Mouse (Mus musculus) intestine, embryonic 15.5 days (tissue): ENCODE data around the gene Unc13b. TPM values are rescaled to one million over a fixed set of nuclear protein-coding genes. Genes with fewer than 3 reads are reported as not detected.

ENCODE experiments used
- ATAC-seq: fragments of 200-750 bp; cut with Nextera tagmentation; 2 replicates; pipeline ENCODE4 v1.8.0; 2017; ENCODE audit warnings: moderate TSS enrichment, moderate library complexity
- H3K27ac ChIP-seq: fragments of 300-500 bp; sonication (generic); 2 replicates; pipeline ENCODE4 v1.5.1; 2015; ENCODE audit warnings: mild to moderate bottlenecking, inconsistent platforms
- H3K27me3 ChIP-seq: fragments of 300-500 bp; sonication (generic); replicated peaks from 2 replicates; pipeline ENCODE4 v1.6.1; 2015; ENCODE audit warnings: inconsistent platforms
- H3K36me3 ChIP-seq: fragments of 300-500 bp; sonication (generic); 2 replicates; pipeline ENCODE4 v1.6.1; 2015; ENCODE audit warnings: inconsistent platforms
- H3K4me1 ChIP-seq: fragments of 300-500 bp; sonication (generic); replicated peaks from 2 replicates; pipeline ENCODE4 v1.6.1; 2015; ENCODE audit warnings: inconsistent platforms
- H3K4me2 ChIP-seq: fragments of 300-500 bp; sonication (generic); replicated peaks from 2 replicates; pipeline ENCODE4 v1.6.1; 2015; ENCODE audit warnings: mild to moderate bottlenecking, inconsistent platforms
- H3K4me3 ChIP-seq: fragments of 300-500 bp; sonication (generic); replicated peaks from 2 replicates; pipeline ENCODE4 v1.5.1; 2015; ENCODE audit warnings: inconsistent platforms
- H3K9ac ChIP-seq: fragments of 300-500 bp; sonication (generic); 2 replicates; pipeline ENCODE4 v1.6.1; 2015; ENCODE audit warnings: inconsistent platforms
- H3K9me3 ChIP-seq: fragments of 300-500 bp; sonication (generic); 2 replicates; pipeline ENCODE4 v1.6.1; 2016; ENCODE audit warnings: inconsistent platforms
- WGBS: fragments of 180-500 bp; shearing (Covaris S2); methylation state at CpG from one replicate; pipeline ENCODE4 v1.1.7; 2015; 5-methylcytosine and 5-hydroxymethylcytosine counted together
- polyA plus RNA-seq: library from polyadenylated mRNA; unstranded; fragments of >200 nt; fragmentation: Nextera tagmentation; extraction: Ambion mirVana; gene quantifications from 2 replicates; pipeline ENCODE4 v1.2.1, GENCODE M21; 2015

Unc13b gene
- polyA plus RNA-seq, 1 experiment from 2014 or later = 6.0 TPM

DNA sequence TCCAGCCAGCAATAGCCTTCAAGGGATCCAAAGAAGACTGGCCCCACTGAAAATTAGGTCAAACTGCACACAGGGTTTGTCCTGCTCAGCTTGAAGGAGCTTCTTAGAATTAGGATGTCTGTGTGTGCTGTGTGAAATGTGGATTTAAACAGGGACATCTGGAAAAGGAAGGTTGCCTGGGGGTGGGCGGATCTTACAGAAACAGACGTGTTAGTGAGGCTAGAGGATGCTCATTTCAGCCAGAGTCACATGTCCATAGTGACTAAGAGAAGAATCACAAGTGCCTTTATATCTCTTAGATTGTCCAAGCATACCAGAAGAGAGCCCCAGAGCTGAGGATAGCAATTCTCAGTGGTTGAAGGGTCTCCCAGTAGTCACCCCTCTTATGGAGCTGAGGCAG, 190.2 kb downstream of the Unc13b start:
- Histone ChIP-seq H3K36me3 (no peaks in the 10 kb centered on the region; the same call in 1 of the 2 replicates), H3K4me2 (no peak overlapping the region), H3K4me1 (no peaks in the 10 kb centered on the region), H3K27me3 (no peaks in the 10 kb centered on the region), H3K27ac (no peak overlapping the region), H3K9ac (no peak overlapping the region), H3K9me3 (no peaks in the 10 kb centered on the region), H3K4me3 (no peak overlapping the region)
- 79% methylated on average over 2 of the region's 2 CpGs for WGBS
- no peak for ATAC-seq

DNA sequence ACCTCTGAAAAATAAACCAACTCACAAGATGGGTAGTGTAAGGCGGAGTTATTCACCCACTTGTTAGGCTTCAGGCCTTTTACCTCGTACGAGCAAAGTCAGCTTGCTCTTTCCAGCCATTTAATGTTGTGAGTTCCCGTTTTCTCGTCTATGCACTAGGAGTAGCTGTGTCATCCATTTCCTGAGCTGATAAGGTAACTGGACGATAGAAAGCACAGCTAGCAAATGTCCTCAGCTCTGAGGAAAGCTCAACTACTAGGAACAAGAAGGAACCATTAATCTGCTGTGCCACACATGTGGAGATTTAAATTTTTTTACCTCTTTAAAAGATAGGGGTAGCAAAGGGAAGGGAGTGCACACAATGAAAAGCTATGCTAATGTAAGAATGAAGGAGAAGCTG, 192.5 kb downstream of the Unc13b start:
- H3K4me2 ChIP-seq = no peak overlapping the region
- no peak overlapping the region for H3K4me3 ChIP-seq
- H3K4me1 ChIP-seq = no peaks in the 10 kb centered on the region
- no peaks in the 10 kb centered on the region for H3K9me3 ChIP-seq
- no peaks in the 10 kb centered on the region for H3K36me3 ChIP-seq
- no peak overlapping the region for H3K27ac ChIP-seq
- WGBS = 68% methylated on average over 6 of the region's 6 CpGs
- H3K9ac ChIP-seq = no peak overlapping the region
- no peaks in the 10 kb centered on the region for H3K27me3 ChIP-seq
- no peak for ATAC-seq

DNA sequence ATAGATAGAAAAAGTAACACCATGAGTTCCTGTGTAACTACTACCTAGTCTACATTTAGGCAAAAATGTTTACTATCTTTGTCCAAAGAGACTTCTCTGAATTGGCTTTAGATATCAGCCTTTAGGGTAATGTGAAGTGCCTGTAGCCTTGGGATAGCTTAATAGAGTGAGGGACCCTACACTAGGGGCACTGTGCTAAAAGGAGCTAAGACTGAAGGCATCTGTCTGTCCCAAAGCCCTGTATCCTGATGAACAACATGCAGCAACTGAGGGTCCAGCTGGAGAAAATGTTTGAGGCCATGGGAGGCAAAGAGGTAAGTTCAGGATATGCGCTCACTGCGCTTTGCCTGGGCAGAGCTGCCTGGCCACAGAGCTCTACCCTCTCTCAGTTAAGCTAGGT, 198.3 kb downstream of the Unc13b start:
- no peaks in the 10 kb centered on the region for H3K36me3 ChIP-seq
- H3K27me3 ChIP-seq = no peaks in the 10 kb centered on the region
- no peak overlapping the region for H3K4me3 ChIP-seq
- H3K4me1 ChIP-seq = no peaks in the 10 kb centered on the region; the same call in 1 of the 2 replicates
- no peak overlapping the region for H3K9ac ChIP-seq
- no peak overlapping the region for H3K27ac ChIP-seq
- no peak overlapping the region for H3K4me2 ChIP-seq
- H3K9me3 ChIP-seq = no peaks in the 10 kb centered on the region
- 100% methylated on average over 2 of the region's 2 CpGs for WGBS
- ATAC-seq = no peak

DNA sequence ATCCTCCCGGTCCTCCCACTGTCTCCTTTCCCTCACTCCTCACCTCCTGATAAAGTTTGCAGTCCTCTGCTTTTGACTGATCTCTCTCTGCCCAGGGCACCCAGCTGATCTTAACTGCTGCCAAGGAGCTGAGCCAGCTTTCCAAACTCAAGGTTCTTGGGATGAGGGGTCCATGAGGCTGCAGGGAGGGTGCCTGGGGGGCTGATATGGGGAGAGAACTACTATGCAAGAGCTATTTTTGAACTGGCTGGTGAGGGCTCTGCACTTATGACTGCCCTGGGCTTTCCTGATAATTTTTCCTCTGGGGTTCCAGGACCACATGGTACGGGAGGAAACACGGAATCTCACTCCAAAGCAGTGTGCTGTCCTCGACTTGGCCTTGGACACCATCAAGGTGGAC, 199.8 kb downstream of the Unc13b start:
- H3K27ac ChIP-seq = no peak overlapping the region
- no peaks in the 10 kb centered on the region for H3K27me3 ChIP-seq
- H3K4me3 ChIP-seq = no peak overlapping the region
- no peak for ATAC-seq
- no peak overlapping the region for H3K9ac ChIP-seq
- H3K4me1 ChIP-seq = no peaks in the 10 kb centered on the region; the same call in 1 of the 2 replicates
- 76% methylated on average over 4 of the region's 4 CpGs for WGBS
- H3K9me3 ChIP-seq = no peaks in the 10 kb centered on the region
- H3K4me2 ChIP-seq = no peak overlapping the region
- no peaks in the 10 kb centered on the region for H3K36me3 ChIP-seq

DNA sequence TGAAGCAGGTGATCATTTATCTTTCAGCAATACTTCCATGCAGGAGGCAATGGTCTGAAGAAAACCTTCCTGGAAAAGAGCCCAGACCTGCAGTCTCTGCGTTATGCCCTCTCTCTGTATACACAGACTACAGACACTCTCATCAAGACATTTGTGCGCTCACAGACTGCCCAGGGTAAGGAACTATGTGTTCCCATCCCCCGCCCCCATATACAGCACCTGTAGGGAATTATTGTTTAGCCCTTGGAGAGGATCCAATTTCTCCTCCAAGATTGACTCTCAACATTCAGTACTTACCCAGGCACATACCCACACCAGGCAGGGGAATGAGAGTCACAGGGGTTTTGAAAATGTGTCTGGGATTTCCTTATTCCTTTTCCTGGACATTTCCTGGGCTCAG, 200.7 kb downstream of the Unc13b start:
- no peak overlapping the region for H3K4me2 ChIP-seq
- H3K4me3 ChIP-seq = no peak overlapping the region
- H3K36me3 ChIP-seq = no peaks in the 10 kb centered on the region
- no peaks in the 10 kb centered on the region; the same call in 1 of the 2 replicates for H3K4me1 ChIP-seq
- no peaks in the 10 kb centered on the region for H3K9me3 ChIP-seq
- no peak overlapping the region for H3K27ac ChIP-seq
- ATAC-seq = 0 out of 2 replicates have a peak, but pooled peaks have one; percentile 34
- H3K27me3 ChIP-seq = no peaks in the 10 kb centered on the region
- WGBS = 54% methylated on average over 3 of the region's 3 CpGs
- H3K9ac ChIP-seq = no peak overlapping the region

DNA sequence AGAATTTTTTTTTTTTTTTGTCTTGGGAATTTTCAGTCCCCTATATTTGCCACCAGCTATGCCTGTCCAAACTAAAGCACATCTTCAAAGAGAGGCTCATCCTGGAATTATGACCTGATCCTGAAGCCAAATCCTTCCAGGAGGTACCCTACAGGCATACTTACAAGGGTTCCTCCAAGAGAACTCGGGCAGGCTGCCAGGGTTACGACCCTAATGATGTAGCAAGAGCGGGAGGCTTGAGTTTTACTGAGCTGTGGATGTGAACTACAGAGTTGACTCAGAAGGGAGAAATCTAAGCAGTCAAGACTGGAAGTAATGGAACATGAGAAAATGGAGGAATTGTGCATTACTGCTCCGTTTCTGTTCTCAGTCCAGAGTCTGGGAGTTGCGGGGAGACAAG, 201.3 kb downstream of the Unc13b start:
- WGBS = 48% methylated on average over 5 of the region's 5 CpGs
- H3K4me3 ChIP-seq = no peak overlapping the region
- no peaks in the 10 kb centered on the region; the same call in 1 of the 2 replicates for H3K4me1 ChIP-seq
- H3K27me3 ChIP-seq = no peaks in the 10 kb centered on the region
- H3K4me2 ChIP-seq = no peak overlapping the region
- no peaks in the 10 kb centered on the region for H3K9me3 ChIP-seq
- H3K9ac ChIP-seq = no peak overlapping the region
- no peaks in the 10 kb centered on the region for H3K36me3 ChIP-seq
- no peak overlapping the region for H3K27ac ChIP-seq
- no peak for ATAC-seq

DNA sequence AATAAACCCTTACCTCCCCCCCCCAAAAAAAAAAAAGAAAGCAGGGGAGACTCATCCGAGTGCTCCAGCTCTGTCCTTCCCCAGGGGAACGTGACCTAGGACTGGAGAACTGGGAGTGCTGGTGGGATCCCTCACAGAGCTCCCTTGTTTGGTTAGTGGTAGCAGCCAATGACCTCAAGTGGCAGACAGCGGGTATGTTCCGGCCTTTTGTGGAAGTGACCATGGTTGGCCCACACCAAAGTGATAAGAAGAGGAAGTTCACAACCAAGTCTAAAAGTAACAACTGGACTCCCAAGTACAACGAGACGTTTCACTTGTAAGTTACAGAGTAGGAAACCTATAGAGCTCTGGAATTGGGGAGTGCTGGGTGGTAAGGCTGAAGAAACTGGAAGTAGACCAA, 204.1 kb downstream of the Unc13b start:
- H3K4me1 ChIP-seq = no peaks in the 10 kb centered on the region; the same call in 1 of the 2 replicates
- no peak for ATAC-seq
- H3K27ac ChIP-seq = no peak overlapping the region
- 84% methylated on average over 6 of the region's 6 CpGs for WGBS
- no peaks in the 10 kb centered on the region for H3K9me3 ChIP-seq
- no peaks in the 10 kb centered on the region for H3K36me3 ChIP-seq
- no peak overlapping the region for H3K4me2 ChIP-seq
- H3K4me3 ChIP-seq = no peak overlapping the region
- H3K9ac ChIP-seq = no peak overlapping the region
- no peaks in the 10 kb centered on the region for H3K27me3 ChIP-seq

DNA sequence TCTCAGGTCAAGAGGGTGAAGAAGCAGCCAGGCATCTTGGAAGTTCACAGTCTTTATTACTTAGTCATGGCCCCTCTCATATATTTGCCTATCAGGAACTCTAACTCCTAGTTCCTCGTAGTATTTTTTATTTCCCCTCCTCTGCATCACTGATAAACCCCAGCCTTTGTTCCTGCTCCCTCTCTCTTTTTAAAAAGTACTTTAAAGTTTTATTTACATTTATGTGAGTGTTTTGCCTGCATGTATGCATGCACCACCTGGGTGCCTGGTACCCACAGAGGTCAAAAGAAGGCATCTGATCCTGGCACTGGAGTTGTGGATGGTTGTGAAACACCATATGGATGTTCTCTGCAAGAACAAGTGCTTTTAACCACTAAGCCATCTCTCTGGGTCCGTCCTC, 207.4 kb downstream of the Unc13b start:
- Histone ChIP-seq H3K4me2 (no peak overlapping the region), H3K4me3 (no peak overlapping the region), H3K4me1 (no peaks in the 10 kb centered on the region), H3K9me3 (no peaks in the 10 kb centered on the region), H3K27me3 (no peaks in the 10 kb centered on the region), H3K9ac (no peak overlapping the region), H3K27ac (no peak overlapping the region), H3K36me3 (no peaks in the 10 kb centered on the region)
- 49% methylated on average over 2 of the region's 2 CpGs for WGBS
- no peak for ATAC-seq

DNA sequence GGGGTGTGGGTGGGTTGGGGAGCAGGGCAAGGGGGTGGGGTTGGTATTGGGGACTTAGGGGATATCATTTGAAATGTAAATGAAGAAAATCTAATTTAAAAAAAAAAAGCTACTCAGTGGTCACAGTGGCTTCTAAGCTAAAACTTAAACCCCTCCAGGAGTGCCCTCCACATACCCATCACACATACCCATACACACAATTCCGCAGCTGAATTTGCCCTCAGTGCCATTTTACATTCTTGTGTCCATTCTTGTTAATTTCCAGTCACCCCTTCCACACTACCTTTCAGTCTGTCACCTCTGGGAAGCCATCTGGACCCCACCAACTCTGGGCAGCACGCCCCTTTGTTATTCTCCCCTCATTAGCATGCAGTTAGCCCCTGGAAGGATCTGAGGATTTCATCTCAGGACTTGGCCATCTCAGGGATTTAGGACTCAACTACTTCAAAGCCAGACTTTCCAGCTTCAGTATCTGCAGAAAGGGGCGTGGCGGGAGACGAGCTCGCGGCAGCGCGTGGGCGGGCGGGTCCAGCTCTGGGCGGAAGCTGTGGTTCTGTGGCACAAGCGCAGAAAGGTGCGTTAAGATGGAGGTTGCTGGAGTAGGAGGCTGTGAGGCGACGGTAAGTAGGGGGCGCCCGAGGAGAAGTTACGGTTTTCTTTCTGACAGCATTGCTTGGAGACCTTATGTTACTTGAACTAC, 208.0 kb downstream of the Unc13b start, which contains the start of gene Atp8b5:
TSS of gene Atp8b5 (plus strand) at position 537 of the 700 bp plus-strand sequence.
- Histone ChIP-seq H3K4me3 (peak within 1 kb of the TSS; percentile 28), H3K9ac (peak within 1 kb of the TSS; percentile 41; the same call in 1 of the 2 replicates)
- 1% methylated on average over 19 of the region's 19 CpGs for WGBS

DNA sequence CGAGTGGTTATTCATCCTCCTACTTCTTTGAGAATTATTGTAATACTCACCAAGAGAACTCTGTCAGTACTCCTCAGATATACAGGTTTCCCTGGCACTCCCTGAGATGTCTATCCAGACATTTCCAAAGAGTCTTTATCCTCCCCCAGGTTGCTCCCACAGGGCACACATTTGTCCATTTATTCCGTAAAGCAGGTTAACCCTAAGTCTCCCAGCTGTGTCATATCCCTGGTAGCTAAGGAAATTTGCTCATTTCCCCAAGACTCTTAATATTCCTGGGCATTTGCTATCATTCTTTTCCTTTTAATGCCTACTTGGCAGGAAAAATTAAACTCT, 208.5 kb downstream of the Unc13b start:
- Histone ChIP-seq H3K36me3 (no peaks in the 10 kb centered on the region), H3K27me3 (no peaks in the 10 kb centered on the region), H3K4me1 (no peaks in the 10 kb centered on the region), H3K9ac (no peak overlapping the region), H3K9me3 (no peaks in the 10 kb centered on the region), H3K27ac (no peak overlapping the region), H3K4me2 (peak overlapping the region; percentile 80), H3K4me3 (0 out of 2 replicates have a peak overlapping the region, but pooled peaks have one; percentile 28)
- no peak for ATAC-seq
- 16% methylated on average over 2 of the region's 2 CpGs for WGBS

More for the DNA sequence above, 208.0 kb downstream of the Unc13b start, which contains the start of gene Atp8b5:
- peak; percentile 95 for ATAC-seq
- Histone ChIP-seq H3K9me3 (no peaks in the 10 kb centered on the region), H3K4me2 (peak within 1 kb of the TSS; percentile 80), H3K4me1 (no peaks in the 10 kb centered on the region), H3K27ac (no peak within 1 kb of the TSS), H3K36me3 (no peaks in the 10 kb centered on the region), H3K27me3 (no peaks in the 10 kb centered on the region)

DNA sequence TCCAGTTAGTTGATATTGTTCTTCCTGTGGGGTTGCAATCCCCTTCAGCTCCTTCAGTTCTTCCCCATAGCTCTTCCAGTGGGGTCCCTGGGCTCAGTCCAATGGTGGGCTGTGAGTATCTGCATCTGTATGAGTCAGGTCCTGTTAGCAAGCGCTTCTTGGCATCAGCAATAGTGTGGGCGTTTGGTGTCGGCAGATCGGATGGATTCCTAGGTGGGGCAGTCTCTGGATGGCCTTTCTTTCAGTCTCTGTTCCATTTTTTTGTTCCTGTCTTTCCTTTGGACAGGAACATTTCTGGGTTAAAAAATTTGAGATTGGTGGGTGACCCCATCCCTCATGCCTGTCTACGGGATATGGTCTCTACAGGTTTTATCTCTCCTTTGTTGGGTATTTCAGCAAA, 226.7 kb downstream of the Unc13b start:
- Histone ChIP-seq H3K27ac (no peak overlapping the region), H3K9ac (no peak overlapping the region), H3K27me3 (no peaks in the 10 kb centered on the region), H3K36me3 (no peaks in the 10 kb centered on the region), H3K4me2 (no peak overlapping the region), H3K9me3 (no peaks in the 10 kb centered on the region), H3K4me1 (no peaks in the 10 kb centered on the region), H3K4me3 (no peak overlapping the region)
- no peak for ATAC-seq
- 93% methylated on average over 5 of the region's 5 CpGs for WGBS

DNA sequence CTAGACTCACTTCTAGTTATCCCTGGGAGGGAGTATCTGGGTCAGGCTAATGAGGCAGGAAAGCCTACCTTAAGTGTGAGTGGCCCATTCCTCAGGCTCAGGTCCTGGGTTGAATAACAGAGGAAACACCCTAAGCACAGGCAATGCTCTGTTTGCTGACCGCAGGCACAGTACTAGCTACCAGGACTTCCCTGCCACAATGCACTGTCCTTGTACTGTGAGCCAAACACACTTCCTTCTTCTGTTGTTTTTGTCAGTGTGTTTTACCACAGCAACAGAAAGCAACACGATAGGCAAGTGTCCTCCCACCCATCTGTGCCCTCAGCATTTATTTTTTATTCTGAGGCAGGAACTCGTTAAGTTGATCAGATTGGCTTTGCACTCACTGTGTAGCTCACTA, 228.6 kb downstream of the Unc13b start:
- WGBS = 83% methylated on average over 3 of the region's 3 CpGs
- Histone ChIP-seq H3K27me3 (no peaks in the 10 kb centered on the region), H3K9ac (no peak overlapping the region), H3K4me2 (no peak overlapping the region), H3K4me3 (no peak overlapping the region), H3K9me3 (no peaks in the 10 kb centered on the region), H3K36me3 (no peaks in the 10 kb centered on the region), H3K27ac (no peak overlapping the region), H3K4me1 (no peaks in the 10 kb centered on the region)
- no peak for ATAC-seq

DNA sequence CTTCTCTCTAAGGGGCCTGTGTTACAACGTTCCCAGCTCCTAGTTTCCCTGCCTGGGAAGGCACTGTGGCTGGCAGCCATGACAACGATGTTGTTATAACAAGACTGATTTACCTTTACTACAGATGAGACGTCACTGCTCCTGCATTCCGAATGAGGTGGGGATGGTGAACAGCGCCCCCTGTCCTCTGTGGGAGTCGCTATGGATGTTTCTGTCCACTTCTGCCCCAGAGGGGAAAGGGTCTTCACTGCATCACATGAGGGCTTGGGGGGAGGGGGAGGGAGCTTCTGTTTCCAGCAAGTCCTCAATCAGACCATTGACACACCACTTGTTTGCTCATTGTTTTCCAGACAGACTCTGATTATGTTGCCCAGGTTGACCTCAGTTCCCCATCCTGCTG, 235.2 kb downstream of the Unc13b start:
- H3K27ac ChIP-seq = no peak overlapping the region
- WGBS = 33% methylated on average over 6 of the region's 6 CpGs
- no peak for ATAC-seq
- H3K4me3 ChIP-seq = no peak overlapping the region
- H3K9ac ChIP-seq = no peak overlapping the region
- no peaks in the 10 kb centered on the region for H3K27me3 ChIP-seq
- no peaks in the 10 kb centered on the region for H3K9me3 ChIP-seq
- H3K4me2 ChIP-seq = no peak overlapping the region
- no peaks in the 10 kb centered on the region for H3K36me3 ChIP-seq
- no peaks in the 10 kb centered on the region for H3K4me1 ChIP-seq
